Mouse (Mus musculus) small intestine, adult 2 months (tissue): Measurements from ENCODE around the gene Trim43b.
"Not testable (repeated sequence)": the region's sequence is repeated elsewhere in the genome, so short reads cannot be mapped to it uniquely, and the experiment has no call there.

Experiments used
- CTCF ChIP-seq: fragments of 200-500 bp; IDR thresholded peaks from 2 replicates; pipeline ENCODE4 v1.5.1; 2012; ENCODE audit warnings: low read depth, mild to moderate bottlenecking, control low read depth, inconsistent platforms, low read length, moderate library complexity, mixed read lengths; ENCODE audit not compliant: insufficient replicate concordance, insufficient read length; ENCODE audit errors: extremely low read depth
- POLR2A ChIP-seq: fragments of 200-500 bp; IDR thresholded peaks from 2 replicates; pipeline ENCODE4 v1.6.1; 2012; ENCODE audit warnings: low read depth, mild to moderate bottlenecking, control low read depth, inconsistent platforms, low read length, moderate library complexity

DNA sequence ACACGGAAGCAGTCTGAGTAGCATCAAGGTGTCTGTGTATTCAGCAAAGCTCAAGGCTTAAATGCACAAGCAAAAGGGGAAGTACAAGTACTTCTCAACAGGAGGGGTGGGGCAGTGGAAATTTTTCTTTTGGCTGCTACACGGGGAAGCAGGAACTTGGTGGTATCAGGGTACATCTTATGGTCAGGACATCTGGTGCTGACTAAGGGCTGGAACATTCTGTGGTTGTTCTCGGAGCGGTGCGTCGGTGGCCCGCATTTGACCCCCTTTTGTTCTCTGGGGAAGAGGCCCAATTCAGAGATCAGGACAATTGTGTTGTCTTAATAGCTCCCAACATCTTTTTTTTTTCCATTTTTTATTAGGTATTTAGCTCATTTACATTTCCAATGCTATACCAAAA, 11.9 kb upstream of the Trim43b start:
- TF ChIP-seq POLR2A, CTCF: not testable (repeated sequence)
